Mouse (Mus musculus) right cerebral cortex, postnatal 4 days (tissue): ENCODE measurements around the gene Gm10295.

ENCODE experiments used
- DNase-seq: peaks from one replicate; pipeline ENCODE4 v3.0.0-alpha.2; 2022

The Gm10295 gene

GRCm38 (mm10) chr7:71351364-71351763 lies at the start of gene Gm10295:
TSS of gene Gm10295 (minus strand) at chr7:71351485.
- DNase-seq = no peak

GRCm38 (mm10) chr7:71401032-71401431 lies 49.7 kb upstream of the Gm10295 start:
- DNase-seq = no peak

DNA sequence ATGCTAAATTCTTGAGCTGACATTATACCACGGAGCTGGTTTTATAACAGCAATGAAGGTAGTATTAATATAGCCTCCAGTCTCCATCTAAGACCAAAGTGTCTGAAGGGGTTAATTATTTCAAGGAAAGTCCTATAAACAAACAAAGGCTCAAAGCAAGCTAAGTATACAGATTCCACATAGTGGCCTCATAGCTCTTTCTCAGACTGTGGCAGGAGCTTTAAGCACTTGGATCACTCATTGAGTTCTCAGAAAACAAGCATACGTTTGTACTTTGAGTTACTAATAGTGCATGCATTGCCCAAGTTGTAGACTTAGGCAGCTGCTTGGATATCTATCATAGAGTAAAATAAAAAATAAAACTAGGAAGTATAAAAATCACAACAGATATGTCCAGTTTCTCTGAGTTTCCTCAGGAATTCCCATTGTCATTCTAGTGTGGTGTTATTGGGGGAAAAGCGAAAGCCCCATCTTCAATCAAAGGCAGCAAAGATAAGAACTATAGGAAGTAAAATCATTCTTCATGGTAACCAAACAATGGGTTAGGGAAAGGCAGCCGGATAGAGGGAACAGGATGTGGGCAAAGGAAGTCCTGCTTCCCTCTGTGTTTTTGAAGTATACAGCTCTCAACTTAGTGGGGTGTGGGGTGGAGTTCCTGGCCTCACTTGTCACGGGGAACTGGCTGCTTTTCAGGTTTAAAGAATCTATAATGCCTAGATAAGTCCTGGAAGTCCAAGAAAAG lies 48.8 kb upstream of the Gm10295 start:
- DNase-seq = no peak

GRCm38 (mm10) chr7:71398959-71399756 lies 47.9 kb upstream of the Gm10295 start:
- DNase-seq = no peak

DNA sequence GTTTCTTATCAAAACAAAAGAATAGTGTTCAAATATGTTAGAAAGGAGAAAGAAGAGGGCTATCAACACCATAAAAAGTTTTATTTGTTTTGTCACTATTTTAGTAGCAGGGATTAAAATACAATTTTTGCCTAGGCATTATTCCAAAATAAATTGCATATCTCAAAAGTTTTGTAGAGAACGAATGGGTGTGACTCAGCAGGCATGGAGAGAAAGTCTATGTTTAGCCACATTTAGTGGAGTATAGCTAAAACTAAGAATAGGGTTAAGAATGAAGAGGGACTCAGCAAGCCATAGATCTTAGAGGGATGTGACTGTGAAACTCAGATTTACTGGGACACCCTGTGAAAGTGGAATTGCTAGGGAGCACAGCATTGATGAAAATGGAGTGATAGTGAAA lies 47.1 kb upstream of the Gm10295 start:
- no peak for DNase-seq

DNA sequence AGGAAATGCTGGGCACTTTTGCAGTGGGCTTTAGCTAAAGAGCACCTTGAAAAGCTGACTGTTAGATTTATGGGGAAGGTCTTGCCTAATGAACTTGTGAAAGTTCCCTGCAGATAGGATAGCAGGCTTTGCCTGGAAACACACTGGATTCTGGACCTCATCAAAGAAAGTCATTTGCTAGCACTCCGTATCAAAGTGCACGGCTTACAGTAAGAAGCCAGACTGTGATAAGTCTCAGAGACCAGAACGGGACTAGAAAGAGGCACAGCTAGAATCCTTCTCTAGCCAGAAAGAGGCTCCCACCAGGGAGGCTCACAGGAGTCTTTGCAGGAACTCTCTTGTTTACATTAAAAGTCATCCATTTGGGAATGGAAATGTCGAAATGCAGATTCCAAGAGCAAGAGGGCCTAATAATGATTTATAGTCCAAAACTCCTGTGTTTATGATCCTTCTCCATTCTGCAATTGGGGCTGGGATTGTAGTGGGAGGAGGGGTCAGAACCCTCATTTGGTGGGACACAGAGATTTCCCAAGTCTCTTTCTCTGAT lies 41.6 kb upstream of the Gm10295 start:
- no peak for DNase-seq

- no peak for DNase-seq
Observed at GRCm38 (mm10) chr7:71391333-71391732, 40.0 kb upstream of the Gm10295 start.

DNA sequence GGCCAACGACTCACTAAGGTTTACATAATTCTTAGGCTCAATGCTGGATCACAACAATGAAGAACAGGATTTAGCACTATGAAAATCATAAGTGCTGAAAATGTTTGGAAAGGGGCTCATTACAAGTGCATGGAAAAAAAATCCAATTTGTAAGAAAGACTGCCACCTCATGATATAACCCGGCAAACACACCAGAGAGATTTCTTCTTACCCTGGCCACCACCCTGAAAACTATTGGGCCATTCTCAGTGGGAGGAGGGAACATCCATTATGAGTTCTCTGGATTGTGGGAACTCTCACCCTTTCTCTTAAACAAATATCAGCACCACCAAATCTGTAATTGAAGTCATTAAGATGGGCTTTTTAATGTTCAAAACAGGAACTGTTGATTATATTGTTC lies 39.0 kb upstream of the Gm10295 start:
- DNase-seq = no peak

GRCm38 (mm10) chr7:71386050-71386449 lies 34.8 kb upstream of the Gm10295 start:
- DNase-seq = no peak

DNA sequence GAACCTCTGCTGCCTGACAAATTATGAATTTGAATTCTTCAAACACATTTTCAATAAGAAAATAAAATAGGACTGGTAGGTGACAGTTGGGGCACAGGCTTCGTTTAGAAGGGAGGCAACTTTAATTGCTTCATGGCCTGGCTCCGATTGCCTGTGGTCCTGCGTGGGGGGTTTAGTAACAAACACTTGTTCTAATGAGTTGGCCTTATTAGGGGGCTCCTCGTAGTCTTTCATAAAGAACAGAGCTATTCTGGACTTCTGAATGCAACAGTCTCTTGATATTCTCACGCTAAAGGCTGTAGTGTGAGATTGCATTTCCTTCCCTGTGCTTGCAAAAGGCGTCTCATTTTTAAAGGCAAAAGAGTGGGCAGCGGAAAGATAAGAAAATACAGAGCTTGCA lies 33.6 kb upstream of the Gm10295 start:
- DNase-seq = no peak

DNA sequence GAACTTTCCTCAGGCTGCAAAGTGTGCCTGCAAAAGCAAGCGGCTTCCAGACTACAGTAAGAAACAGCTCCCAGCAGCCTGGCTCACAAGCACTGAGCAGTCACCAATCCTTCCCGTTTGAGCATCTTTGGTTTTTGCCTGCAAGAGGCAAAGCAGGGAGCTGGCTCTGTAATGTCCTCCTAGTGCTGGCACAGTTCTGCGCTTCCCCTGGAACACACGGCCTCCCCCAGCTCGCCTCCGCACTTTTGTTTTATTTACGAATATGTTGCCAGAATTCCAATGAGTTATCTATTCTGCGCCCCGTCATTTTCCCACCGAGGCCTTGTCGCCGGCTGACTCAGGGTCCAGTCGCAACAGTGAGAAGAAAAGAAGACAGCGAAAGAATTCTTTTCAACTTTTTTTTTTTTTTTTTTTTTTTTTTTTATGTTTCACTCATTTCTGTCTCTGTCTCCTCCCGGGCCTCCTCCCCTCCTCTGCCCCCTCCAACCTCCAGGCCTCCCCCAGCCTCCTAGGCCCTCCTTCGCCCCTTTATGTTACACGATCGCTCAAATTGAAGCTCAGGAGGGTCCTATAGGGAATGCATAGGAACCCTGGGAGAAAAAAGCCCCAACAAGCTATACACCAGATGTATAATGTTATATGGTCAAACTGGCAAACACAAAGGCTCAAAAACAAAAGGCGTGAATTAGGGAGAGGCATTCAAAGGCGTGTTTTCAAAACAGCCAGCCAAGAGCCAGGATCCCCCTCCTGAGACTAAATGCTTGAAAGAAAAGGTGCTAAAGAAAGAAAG lies 32.3 kb upstream of the Gm10295 start:
- DNase-seq = peak; percentile 35

- no peak for DNase-seq
Observed at GRCm38 (mm10) chr7:71379826-71380825, 28.8 kb upstream of the Gm10295 start.

- DNase-seq = peak; percentile 15
Observed at GRCm38 (mm10) chr7:71378812-71379760, 27.8 kb upstream of the Gm10295 start.

DNA sequence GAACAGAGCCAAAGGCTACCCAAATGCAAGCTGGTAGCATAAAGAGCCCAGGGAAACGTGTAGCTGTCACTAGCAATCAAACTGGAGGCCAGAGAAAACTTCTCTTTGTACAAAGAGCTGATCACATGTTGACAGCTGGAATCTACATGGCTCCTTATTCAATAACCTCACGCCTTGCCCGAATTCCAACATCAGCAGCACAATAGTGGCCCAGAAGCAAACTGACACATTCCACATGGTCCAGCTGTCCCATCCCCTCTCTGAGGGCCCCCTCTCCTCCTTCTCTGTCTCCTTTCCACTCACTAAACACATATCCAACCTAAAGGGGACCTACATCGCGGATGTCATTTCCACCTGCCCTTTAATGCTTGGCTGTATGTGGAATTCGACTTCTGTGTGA lies 26.7 kb upstream of the Gm10295 start:
- no peak for DNase-seq

DNA sequence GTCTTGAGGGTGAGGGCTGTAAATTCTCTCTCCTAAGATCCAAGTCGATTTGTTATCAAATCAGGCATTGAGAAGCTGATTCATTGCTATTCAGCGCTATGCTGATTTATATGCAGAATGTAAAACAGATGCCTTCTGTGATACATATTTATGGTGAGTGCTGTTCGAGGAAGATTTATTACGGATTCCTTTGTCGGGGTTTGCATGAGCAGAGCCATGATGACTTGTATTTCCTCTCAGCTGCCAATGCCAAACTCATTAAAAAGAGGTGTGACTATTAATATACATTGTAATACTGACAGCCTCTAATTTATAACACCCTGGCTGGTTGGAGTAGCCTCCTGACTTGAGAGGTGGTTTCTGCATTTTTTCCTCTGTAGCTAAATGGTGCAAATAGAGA lies 22.8 kb upstream of the Gm10295 start:
- DNase-seq = no peak

- DNase-seq = no peak
Observed at GRCm38 (mm10) chr7:71371916-71372315, 20.6 kb upstream of the Gm10295 start.

DNA sequence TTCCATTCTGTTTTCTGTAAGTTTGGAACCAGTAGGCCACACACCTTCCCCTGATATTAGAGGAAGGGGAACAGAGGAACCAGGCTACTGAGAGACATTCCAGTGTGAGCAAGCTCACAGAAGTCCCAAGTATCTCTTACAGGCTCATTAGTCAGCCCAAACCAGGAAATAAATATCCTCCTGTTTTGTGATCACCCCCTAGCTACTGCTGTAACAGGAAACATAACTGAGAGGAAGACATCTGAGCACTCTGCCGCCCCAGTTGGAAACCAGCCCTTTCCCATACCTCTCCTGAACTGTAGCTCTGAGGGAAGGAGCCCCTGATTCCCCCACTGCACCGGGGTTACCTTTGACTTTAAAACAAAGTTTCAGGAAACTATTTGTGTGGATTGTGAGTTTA lies 19.5 kb upstream of the Gm10295 start:
- no peak for DNase-seq

- DNase-seq = no peak
Observed at GRCm38 (mm10) chr7:71370128-71370527, 18.8 kb upstream of the Gm10295 start.

- DNase-seq = no peak
Observed at GRCm38 (mm10) chr7:71368543-71369181, 17.4 kb upstream of the Gm10295 start.

DNA sequence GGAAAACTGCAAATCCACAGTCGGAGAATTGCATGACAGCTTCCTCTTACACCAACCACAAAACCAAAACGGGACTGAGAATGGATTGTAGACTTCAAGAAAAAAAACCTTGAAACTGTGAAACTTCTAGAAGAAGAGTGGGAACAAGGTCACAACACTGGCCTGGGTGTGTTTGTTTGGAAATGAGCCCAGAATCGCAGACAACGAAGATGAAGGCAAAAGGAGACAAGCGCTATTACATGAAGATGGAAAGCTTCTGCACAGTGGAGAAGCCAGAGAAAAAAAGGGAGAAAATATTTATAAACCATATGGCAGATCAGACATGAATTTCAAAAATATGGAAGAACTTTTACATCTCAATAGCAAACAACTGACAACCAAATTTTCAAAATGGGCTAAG lies 4.3 kb upstream of the Gm10295 start:
- no peak for DNase-seq
